Mouse (Mus musculus) fat pad, adult 2 months (tissue): ENCODE measurements at regions not wholly inside any gene's neighbourhood (a gene's known extent, or its start where the extent isn't known, plus 50 kb on each side); places are given as distances from the start of the nearest gene placed in this dataset.

ENCODE experiments used
- DNase-seq: peaks from one replicate; pipeline ENCODE4 v3.0.0-alpha.2; 2011; ENCODE audit warnings: low read depth, low spot score; ENCODE audit errors: extremely low read depth

DNA sequence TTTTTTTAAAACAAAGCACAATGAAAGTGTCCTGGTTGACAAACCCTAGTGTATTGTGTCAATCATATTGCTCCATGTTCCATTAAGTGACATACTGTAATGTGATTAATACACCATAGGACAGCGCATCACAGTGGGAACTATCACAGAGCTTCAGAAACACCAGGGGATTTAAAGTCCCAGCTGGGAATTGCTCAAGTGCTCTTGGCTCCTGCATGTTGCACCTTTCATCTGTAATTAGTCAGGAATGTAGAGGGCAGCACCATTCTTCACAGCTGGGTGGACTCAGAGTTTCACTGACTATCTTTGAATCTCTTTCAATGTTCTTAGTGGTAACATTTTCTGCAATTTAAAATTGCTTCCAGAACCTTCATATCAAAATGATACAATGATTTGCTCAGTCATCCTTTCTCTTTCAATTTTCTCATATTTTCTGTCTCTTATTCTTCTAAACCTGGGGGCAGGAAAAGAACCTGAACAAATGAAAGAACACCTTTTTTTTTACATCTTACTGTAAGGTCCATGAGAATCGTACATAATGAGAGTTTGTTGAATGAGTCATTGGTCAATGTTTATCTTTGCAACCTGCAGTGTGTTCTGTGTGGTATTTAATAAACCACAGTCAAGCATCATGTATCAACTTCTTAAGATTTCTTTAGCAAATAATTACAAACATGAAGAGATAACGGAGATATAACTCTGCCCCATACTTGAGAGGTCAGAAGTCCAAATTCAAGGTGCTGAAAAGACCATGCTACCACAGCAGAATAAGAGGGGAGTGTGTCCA is 333.0 kb downstream of the Etaa1 start:
- DNase-seq: no peak

DNA sequence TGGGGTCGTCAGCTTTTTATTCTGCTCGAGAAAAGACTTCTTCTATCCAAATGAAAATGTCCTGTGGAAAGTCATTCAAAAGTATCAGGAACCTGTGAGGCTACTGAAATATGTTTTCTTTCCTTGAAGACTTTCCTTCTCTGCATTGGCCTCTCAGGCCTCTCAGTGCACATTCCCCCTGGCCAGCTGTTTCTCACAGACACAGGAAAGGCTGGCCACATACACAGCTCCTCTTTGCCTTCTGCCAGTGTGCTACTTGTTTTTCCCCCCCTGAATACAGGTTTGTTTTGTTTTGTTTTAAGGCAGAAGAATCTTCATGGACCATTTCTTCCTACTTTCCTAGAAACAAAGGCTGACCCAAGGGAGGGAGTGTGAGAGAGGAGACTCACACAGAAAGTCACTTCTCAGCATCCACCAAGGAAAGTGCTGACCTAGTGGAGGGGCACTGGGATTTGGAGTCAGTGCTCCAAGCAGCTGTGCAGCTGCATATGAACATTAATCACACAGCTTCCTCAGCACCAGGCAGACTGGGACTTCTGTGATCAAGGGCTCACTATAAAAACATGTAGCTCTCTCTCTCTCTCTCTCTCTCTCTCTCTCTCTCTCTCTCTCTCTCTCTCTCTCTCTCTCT is 324.0 kb downstream of the Etaa1 start:
- DNase-seq: no peak

DNA sequence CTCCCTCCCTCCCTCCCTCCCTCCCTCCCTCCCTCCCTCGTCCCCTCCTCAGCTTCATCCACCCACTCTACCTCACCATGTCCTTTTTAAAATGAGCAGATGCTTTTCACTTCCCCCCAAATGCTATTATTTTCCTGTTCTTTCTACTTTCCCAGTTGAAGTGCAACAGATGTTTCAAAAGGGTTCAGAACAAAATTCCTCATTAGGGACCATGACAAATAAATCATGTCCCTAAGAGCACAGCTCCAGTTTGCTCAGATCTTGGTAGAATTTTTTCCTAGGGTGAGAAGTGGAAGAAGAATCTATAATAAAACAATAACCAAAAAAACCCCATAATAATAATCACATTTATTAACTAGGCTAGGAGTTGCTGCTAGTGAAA is 323.5 kb downstream of the Etaa1 start:
- no peak for DNase-seq

DNA sequence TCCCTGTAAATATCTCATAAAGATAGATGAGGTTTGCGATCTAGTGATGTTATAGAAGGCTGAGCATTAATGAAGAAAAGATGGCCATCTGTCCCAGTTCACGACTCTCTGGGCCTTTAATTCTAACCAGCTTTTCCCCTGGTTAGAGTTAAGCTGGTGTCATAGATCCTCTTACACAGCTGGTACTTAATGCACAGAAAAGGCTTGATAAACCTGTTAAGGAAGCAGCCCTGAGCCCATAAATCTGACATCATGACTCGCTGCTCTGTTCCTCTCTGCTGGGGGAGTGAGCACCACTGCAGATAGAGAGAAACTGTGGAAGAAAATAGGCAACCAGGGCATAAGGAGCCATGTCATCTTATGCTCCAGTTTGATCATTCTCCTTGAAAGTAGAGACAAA is 316.5 kb downstream of the Etaa1 start:
- no peak for DNase-seq

DNA sequence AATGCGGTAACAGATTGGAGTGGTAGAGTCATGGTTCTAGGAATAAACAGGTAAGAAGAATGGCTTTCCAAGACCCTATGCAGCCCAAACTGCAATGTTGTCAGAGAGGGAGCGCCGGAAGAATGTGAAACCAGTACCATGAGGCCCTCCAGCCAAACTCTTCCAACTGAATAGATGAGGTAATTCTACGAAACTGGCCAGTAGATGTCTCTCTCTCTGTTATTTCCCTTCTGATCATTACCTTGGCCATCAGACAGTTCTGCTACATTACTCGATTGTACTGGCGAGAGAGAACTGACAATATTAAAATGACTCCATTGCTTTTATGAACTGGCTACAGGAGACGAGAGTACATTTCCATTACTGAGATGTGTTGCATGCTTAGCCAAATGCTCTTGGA is 313.8 kb downstream of the Etaa1 start:
- DNase-seq: no peak

DNA sequence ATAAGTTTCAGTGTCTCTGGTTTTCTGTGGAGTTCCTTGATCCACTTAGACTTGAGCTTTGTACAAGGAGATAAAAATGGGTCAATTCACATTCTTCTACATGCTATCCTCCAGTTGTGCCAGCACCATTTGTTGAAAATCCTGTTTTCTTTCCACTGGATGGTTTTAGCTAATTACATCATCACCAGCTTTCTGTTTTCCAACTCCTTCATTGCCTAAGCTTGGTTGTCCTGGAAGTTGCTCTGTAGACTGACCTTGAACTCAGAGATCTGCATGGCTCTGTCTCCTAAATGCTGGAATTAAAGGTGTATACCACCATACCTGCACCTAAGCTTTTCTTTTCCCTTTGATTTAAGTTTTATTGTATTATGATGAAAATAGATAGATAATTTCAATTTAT is 306.2 kb downstream of the Etaa1 start:
- no peak for DNase-seq

DNA sequence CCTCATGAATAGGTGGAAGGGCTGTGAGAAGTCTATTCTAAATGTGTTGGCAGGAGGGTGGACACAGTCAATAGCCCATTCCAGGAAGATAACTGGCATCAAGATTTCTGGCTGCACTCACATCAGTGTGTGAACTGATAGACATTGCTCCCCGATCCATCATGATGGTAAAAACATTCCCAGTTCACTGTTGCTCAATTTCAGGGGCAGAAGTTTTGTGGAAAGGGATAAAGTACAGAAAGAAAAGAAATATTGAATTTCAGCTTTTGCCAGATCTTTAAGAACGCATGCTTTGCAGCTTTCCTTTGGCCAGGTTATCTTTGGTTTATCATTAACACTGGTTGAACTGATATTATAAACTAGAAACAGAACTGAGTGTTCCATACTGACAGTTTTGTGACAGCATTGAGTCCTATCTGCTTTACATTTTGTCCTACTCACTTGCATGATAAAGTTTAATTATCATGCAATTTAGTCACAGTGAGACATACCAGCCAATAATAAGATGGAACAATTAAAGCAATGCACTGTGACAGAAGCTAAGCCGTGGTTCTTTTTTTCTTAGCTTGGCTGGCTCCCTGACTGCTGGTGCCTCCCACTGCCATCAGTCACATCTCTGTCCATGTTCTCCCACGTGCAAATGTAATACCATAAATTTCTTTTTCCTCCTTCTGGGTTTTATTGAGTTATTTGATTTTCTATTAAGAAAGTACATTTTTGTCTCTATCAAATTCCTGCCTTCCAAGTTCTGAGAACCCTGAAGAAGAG is 302.1 kb downstream of the Etaa1 start:
- DNase-seq: no peak

DNA sequence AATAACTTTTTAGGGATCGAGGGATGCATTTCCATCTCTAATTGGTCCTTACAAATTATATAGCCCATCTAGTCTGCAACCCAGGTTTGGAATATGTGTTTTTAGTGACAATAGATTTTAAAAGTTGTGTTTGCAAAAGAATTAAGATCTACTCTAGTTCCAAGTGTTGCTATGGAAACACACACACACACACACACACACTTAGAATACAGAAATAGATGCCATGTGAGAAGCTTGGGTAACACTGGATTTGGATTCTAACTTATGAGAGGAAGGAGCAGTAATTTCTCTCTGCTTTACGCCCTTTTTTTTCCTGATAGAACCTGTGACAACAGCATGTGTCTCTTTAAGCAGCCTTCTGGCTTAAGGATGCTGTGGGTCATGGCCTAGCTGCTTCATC is 297.8 kb downstream of the Etaa1 start:
- DNase-seq: no peak

DNA sequence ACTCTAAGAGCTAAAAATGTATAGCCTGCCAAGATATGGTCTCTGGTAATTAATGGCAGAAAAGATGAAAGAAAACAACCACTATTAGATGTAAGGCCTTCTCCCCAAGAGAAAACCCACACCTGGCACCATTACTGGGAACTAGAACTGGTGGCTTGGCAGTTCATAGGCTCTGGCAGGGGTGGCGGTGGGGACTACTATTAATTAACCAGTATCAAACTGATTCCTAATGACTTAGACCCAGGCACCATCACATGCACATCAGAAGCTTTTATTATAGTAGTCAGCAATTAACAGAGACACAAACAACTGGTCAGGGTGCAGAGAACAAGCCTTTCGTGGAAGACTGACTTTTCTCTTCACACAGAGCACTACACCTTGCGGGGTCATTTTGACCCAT is 296.0 kb downstream of the Etaa1 start:
- no peak for DNase-seq

DNA sequence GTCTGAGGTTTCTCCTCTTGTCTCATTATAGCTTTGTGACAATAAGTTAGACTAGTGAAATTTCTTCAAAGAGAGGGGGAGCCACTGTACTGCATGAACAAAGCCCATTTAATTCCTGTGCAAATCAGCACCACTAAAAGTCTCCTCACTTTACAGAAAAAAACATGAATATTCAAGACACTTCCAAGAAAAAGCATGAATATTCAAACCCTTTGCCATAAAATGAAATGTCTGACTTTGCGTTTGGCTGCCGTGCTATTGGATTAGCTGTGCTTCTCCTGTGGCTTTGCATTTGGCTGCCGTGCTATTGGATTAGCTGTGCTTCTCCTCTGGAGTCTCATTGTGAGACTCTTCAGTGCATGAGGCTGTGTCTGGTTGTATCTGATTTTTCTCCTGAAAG is 295.4 kb downstream of the Etaa1 start:
- DNase-seq: no peak

DNA sequence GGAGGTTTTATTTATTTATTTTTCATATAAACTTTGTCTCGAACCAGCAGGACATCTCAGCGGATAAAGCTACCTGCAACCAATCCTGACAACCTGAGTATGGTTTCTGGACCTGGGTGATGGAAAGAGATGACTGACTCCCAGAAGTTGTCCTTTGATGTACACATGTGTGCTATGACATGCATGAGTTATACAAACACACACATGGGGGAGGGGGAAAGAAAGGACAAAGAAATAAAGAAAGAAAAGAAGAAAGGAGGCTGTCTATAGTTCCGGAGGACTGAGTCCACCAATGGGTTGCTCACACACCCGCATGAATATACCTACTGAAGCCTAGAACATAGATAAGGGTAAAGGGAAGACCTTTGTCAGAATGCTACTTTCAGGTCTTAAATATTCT is 295.0 kb downstream of the Etaa1 start:
- DNase-seq: no peak

DNA sequence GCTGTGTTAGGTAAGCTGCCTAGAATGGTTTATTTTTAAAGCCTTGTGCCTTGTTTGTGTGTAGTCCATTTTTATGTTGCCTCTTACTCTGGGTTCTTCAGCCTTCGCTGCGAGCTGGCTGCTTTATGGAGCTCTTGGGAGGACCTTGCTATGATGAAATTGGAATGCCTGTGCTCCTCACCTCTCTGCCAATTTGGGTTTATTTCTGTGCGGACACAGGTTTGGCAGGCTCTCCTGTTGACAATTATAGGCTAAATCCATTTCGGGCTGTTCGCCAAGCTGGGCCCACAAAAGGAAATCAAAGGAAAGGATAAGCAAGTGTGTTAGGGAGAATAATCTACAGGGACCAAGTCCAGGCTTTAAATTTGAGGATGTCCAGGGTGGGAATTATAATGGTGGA is 289.8 kb downstream of the Etaa1 start:
- DNase-seq: peak; percentile 19

DNA sequence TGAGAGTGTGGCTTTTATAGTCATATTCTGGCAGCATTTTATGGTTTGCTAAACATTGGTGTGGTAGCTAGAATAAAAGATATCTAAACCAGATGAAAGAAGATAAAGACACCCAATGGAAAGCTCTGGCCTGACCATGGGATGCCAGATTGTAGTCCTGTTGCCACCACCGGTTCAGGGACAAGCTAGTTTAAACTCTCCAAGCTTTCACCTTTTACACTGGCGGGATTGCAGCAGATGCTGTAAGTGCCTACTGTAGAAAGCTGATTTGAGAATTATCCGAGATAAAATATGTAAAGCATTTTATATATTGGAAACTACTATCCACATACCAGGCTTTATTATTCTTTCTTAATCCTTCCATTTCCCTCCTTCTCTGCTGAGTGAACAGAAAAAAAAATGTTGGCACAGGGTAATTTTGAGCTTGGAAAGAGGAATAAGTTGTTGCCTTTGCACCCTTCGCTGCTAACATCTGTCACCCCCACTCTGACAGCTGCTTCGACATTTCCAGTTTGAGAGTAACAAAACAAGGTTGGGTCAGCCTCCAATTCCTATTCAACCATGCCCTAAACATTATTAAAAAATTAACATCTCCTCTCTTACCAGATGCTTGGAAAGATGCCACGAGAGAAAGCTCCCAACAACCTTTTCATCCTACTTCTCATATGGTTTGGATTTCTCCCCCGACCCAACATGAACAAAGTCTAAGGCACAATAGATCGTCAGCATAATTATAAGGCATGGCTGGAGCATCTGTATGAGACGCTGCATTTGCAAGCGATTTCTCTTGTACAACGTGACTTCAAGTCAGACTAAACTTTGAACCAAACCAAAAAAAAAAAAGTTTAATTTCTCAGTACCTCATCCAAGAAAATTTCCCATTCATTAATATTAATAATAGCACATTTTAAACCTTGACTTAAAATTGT is 287.8 kb downstream of the Etaa1 start:
- DNase-seq: no peak

DNA sequence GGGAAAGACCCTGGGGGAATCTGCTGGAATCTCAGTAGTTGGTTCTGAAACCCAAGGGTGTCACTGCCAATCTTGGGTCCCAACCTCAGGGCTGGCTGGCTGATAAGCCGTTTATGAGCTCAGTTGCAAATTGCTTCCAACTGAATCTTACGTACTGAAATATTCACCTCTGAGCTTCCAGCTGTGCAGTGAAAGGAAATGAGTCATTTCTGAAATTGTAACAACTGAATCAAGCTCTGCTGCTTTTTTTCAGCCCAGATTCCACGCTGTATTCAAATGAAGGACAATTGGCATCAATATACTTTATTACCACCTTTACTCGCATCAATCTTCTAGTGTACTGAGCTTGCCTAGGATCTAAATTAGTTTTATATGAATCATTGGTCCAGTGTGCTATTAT is 272.7 kb downstream of the Etaa1 start:
- DNase-seq: no peak

DNA sequence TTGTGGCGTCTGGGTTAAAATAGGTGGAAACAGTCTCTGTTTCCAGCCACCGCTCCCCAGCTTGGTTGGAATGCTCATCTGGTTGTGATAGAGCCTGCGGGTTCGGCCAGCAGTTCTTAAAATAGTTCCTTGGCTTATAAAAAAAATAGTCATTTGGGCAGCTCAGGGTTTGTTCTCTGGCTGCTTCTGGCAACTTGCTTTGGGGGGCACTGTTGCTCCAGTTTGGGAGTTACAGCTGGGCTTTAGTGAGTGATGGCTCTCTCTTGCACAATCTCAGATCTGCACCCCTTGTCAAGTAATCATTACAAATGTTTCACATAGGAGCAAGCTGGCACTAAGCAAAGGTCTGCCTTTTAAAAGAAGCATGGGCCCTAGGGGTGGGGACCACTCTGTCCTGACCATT is 268.0 kb downstream of the Etaa1 start:
- no peak for DNase-seq

DNA sequence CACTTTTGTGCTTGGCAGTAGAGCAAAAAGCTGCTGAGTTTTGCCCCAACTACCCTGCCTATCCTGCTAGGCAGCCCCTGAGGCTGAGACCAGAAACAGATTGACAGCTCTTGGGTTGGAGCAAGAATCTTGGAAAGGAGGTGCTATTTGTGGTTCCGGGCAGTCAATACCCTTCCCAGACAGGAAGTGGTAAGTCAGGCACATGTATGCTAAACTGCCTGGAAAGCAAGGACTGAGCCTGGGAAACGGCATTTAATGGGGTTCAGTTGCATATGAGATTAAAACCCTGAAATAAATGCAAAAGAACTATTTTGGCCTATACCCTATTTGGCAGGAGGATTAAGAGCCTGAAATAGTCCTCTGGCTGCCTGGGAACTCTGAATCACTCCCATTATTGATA is 266.9 kb downstream of the Etaa1 start:
- no peak for DNase-seq

DNA sequence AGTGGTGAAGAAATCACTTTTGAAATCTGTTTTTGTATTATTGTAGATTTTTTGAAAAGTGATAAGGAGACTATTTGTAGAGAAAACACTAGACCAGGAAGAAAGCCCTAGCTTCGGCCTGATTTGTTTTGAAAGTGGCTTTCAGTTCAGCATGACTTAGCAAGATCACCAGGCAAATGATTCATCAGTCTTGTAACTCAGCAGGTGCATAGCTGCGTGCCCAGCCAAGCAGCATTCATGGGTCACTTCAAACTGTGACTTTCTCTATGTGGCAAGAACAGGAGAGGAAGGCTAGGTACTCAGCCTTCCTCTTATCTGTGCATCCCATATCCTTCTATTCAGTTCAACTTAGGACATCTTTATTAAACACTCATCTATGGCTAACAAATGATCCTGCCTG is 259.5 kb downstream of the Etaa1 start:
- no peak for DNase-seq

DNA sequence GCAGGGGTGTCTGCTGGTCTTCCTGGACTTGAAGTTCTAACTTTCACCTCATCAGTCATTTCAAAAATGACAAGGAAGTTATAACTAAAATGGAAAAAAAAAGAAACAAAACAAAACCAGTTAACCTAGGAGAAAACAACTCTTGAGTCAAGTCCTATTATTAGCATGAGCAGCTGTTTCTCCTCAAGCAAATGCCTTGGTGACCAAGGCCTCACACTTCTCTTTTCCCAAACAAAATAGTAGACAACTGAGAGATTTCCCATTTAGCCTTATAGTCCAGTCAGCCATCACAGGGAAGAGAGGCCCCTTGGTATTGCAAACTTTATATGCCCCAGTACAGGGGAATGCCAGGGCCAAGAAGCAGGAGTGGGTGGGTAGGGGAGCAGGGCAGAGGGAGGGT is 244.9 kb downstream of the Etaa1 start:
- no peak for DNase-seq

DNA sequence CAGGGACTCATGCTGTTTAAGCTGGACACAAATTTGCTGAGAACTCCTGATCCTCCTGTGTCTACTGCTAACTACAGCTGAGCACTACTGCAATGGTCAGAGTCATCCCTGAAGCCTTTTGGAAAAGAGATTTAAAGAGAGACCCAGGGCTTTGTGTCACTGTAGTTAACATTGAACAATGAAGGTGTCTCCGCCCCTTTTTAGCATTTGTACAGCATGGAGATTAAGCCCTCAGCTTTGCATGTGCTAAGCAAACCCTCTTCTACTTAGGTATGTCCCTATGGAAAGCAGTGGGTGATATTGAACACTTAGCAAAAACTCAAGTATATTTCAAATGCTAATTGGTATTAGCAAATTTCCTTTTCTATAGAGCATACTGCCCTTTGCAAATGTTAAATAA is 231.6 kb downstream of the Etaa1 start:
- DNase-seq: no peak

DNA sequence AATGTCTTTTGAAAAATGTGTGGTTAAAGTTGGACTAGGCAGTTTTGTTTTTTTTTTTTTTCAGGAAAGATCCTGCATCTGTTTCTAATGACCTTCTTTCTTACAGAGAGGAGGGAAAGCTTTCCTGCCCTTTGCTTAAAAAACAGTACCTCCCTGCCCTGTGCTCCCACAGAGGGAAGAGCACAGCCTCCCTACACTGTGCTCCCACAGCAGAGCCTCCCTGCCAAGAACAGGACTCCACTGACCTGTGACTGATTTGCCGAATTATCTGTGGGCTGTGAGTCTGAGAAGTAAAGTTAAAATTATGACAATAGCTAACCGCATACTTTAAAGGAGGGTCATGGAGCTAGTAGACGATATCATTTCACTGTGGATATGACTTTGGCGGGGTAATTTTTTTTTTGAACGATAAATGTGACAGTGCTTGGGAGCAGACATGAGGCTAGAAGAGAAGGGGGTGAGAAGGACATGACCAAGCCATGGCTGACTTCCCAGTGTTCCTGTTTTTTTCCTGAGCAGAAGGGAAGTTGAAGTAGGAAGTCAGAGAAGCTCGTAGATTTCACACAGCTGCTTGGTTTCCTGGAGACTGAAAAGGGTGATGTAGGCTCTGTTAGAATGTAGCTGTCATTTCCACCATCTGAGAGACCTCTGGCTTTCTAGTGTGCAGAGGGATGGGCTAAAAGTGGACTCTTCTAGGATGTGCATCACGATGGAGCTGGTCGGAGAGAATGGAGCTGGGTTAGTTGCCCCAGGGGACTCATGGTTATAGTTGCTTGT is 226.2 kb downstream of the Etaa1 start:
- no peak for DNase-seq
